Mouse (Mus musculus): ENCODE measurements around the gene Olfr645. TPM values are rescaled to one million over a fixed set of nuclear protein-coding genes. Genes with fewer than 3 reads are reported as not detected.

Gene Olfr645
- total RNA-seq (2015) (not detected in 2 replicates), total RNA-seq (2017) (not detected in 2 replicates)

DNA sequence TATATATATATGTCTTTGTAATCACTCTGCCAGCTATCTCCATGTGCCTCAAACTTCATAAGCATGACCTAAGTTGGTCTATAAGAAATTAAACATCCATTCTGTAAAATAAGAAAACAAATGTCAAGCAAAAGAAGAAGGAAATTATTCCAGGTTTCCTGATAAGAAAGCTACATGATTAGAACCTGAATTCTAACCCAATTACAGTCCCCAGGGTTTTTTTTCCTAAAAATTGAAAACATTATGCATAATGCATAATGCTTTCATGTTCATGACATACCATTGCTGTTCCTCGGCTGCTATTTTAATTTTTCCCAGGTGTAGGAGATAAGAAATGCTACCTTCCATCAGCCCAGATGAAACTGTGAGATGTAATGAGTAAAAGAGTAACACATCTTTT lies at the start of gene Olfr645:
Olfr645 (minus strand) TSS at position 101 of the 400 bp plus-strand sequence.
- no peak for ATAC-seq (ENCODE audit: poor library complexity, severe bottlenecking)

DNA sequence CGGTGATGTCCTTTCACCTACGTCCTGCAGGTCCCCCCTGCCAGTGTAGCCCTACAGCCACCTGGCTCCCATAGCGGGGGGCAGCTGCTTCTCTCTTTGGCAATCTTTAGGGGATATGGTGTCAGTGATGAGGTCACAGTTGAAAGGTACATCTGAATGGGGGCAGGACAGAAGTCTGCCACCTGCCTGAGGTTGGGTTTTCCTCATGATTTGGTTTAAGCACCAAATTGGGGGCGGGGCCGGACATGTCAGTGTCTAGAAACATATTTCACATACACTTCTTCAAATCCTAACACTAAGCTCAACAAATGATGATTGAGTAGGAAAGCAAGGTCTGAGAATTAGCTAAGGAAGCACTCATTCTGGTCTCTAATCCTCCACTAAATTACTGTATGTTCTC lies 44.5 kb upstream of the Olfr645 start, which contains the start of gene Ubqln5:
Ubqln5 (minus strand) TSS at position 101 of the 400 bp plus-strand sequence.
- no peak for ATAC-seq (ENCODE audit: poor library complexity, severe bottlenecking)

- ATAC-seq (ENCODE audit: poor library complexity, severe bottlenecking) = no peak
These were observed 19.4 kb upstream of the Olfr645 start, which contains the start of gene Olfr646 for GRCm38 (mm10) chr7:104104757-104104972. Gene Olfr646 (plus strand): TSS chr7:104104873.

GRCm38 (mm10) chr7:104103913-104104756 lies 18.9 kb upstream of the Olfr645 start:
- ATAC-seq (ENCODE audit: poor library complexity, severe bottlenecking) = 0 out of 2 replicates have a peak, but pooled peaks have one; percentile 40

DNA sequence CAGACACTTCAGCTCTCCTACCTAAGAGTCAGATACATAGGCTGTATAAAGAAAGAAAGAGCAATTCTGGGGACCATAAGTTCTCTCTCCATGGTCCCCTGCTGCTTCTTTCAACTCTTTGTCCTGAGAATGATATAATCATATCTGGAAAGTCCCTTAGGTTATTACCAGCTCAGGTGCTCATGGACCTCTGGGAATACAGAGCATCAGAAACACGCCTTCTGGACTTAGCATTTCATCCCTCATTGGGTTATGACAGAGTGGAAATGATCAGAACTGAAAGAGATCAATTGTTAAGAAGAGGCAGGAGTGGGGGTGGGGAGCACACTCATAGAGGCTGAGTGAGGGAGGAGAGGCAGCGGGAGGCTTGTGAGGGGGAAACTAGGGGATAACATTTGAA lies 13.5 kb downstream of the Olfr645 start, which contains the start of gene Olfr644:
Olfr644 (minus strand) TSS at position 101 of the 400 bp plus-strand sequence.
- no peak for ATAC-seq (ENCODE audit: poor library complexity, severe bottlenecking)

DNA sequence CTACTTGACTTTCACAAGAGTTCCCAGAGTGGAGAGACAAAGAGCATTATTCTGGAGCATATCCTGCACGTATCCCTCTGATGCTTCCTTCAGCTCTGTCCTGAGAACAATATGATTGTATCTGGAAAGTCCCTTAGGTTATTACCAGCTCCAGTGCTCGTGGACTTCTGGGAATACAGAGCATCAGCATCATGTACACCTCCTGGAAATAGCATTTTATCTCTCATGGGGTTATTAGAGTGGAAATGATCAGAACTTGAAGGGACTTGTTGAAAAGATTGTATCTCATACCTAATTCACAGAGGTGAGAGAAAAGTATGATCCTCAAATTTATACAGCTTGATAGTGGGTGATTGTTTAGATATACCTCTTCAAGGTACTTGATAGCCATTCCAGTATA lies 23.9 kb downstream of the Olfr645 start, which contains the start of gene 4930516K23Rik:
4930516K23Rik (minus strand) TSS at position 101 of the 400 bp plus-strand sequence.
- no peak for ATAC-seq (ENCODE audit: poor library complexity, severe bottlenecking)

DNA sequence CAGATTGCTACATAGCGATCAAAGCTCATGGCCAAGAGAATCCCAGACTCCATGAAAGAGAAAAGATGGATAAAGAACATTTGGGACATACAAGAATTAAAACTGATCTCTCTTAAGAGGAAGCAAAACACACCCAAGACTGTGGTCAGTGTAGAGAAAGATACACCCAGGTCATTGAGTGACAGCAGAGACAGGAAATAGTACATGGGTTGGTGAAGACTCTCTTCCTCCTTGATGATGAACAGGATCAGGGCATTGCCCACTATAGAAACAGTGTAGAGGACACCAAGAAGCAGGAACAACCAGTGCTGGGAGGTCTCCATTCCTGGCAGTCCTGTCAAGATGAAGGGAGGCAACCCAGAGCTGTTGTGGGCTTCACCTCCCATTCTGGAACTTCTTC lies 26.1 kb downstream of the Olfr645 start:
- ATAC-seq (ENCODE audit: poor library complexity, severe bottlenecking) = peak; percentile 64

- no peak for ATAC-seq (ENCODE audit: poor library complexity, severe bottlenecking)
These were observed 32.7 kb downstream of the Olfr645 start, which contains the start of gene Olfr642 for GRCm38 (mm10) chr7:104052566-104052965. Gene Olfr642 (minus strand): TSS chr7:104052666.

DNA sequence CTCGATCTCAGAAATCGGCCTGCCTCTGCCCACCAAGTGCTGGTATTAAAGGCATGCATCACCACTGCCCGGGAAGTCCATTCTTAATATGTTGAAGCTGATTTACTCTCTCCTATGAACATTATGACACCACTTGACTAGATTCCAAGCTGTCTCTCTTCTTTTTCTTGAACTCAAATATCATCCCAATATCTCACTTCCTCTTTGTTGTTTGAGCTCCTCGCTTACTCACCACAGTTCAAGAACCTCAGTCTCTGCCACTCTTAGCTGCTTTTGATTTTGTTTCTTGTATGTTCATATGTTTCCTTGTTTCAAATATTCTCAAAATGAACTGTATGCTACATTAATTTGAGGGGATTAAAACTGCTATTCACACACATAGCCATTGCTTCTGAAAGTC lies 34.5 kb downstream of the Olfr645 start:
- peak; percentile 82 for ATAC-seq (ENCODE audit: poor library complexity, severe bottlenecking)

- ATAC-seq (ENCODE audit: poor library complexity, severe bottlenecking) = no peak
These were observed 50.1 kb downstream of the Olfr645 start, which contains the start of gene Olfr641 for GRCm38 (mm10) chr7:104035145-104035544. Gene Olfr641 (plus strand): TSS chr7:104035445.

Other genes with a start within 250 kb of the Olfr645 start
- gene Hbb-bh2, start 244.9 kb downstream of the Olfr645 start, total RNA-seq (2015) = not detected in 2 replicates
- not detected in 2 replicates for gene Hbb-bh2, start 244.9 kb downstream of the Olfr645 start, total RNA-seq (2017)
- gene Hbb-bh1, start 242.3 kb downstream of the Olfr645 start, total RNA-seq (2015) = not detected in 2 replicates
- not detected in 2 replicates for gene Hbb-bh1, start 242.3 kb downstream of the Olfr645 start, total RNA-seq (2017)
- gene Hbb-y, start 232.2 kb downstream of the Olfr645 start, total RNA-seq (2015) = not detected in 2 replicates
- not detected in 2 replicates for gene Hbb-y, start 232.2 kb downstream of the Olfr645 start, total RNA-seq (2017)
- not detected in 2 replicates for gene Olfr66, start 199.2 kb downstream of the Olfr645 start, total RNA-seq (2015)
- gene Olfr66, start 199.2 kb downstream of the Olfr645 start, total RNA-seq (2017) = not detected in 2 replicates
- not detected in 2 replicates for gene Olfr64, start 191.0 kb downstream of the Olfr645 start, total RNA-seq (2015)
- not detected in 2 replicates for gene Olfr64, start 191.0 kb downstream of the Olfr645 start, total RNA-seq (2017)
- not detected in 2 replicates for gene Olfr65, start 182.0 kb downstream of the Olfr645 start, total RNA-seq (2015)
- gene Olfr65, start 182.0 kb downstream of the Olfr645 start, total RNA-seq (2017) = not detected in 2 replicates
- not detected in 2 replicates for gene Olfr631, start 156.6 kb downstream of the Olfr645 start, total RNA-seq (2015)
- gene Olfr631, start 156.6 kb downstream of the Olfr645 start, total RNA-seq (2017) = not detected in 2 replicates
- not detected in 2 replicates for gene Olfr632, start 151.1 kb downstream of the Olfr645 start, total RNA-seq (2015)
- not detected in 2 replicates for gene Olfr632, start 151.1 kb downstream of the Olfr645 start, total RNA-seq (2017)
- not detected in 2 replicates for gene Olfr633, start 141.0 kb downstream of the Olfr645 start, total RNA-seq (2015)
- gene Olfr633, start 141.0 kb downstream of the Olfr645 start, total RNA-seq (2017) = not detected in 2 replicates
- not detected in 2 replicates for gene Olfr635, start 114.3 kb downstream of the Olfr645 start, total RNA-seq (2015)
- not detected in 2 replicates for gene Olfr635, start 114.3 kb downstream of the Olfr645 start, total RNA-seq (2017)
- gene Olfr638, start 86.7 kb downstream of the Olfr645 start, total RNA-seq (2015) = not detected in 2 replicates
- gene Olfr638, start 86.7 kb downstream of the Olfr645 start, total RNA-seq (2017) = not detected in 2 replicates
- not detected in 2 replicates for gene Olfr639, start 68.2 kb downstream of the Olfr645 start, total RNA-seq (2015)
- not detected in 2 replicates for gene Olfr639, start 68.2 kb downstream of the Olfr645 start, total RNA-seq (2017)
- gene Olfr640, start 59.9 kb downstream of the Olfr645 start, total RNA-seq (2015) = not detected in 2 replicates
- not detected in 2 replicates for gene Olfr640, start 59.9 kb downstream of the Olfr645 start, total RNA-seq (2017)
- not detected in 2 replicates for gene Olfr641, start 50.0 kb downstream of the Olfr645 start, total RNA-seq (2015)
- not detected in 2 replicates for gene Olfr641, start 50.0 kb downstream of the Olfr645 start, total RNA-seq (2017)
- gene Olfr642, start 32.8 kb downstream of the Olfr645 start, total RNA-seq (2015) = not detected in 2 replicates
- not detected in 2 replicates for gene Olfr642, start 32.8 kb downstream of the Olfr645 start, total RNA-seq (2017)
- not detected in 2 replicates for gene 4930516K23Rik, start 24.0 kb downstream of the Olfr645 start, total RNA-seq (2015)
- gene 4930516K23Rik, start 24.0 kb downstream of the Olfr645 start, total RNA-seq (2017) = 0.55 TPM in 1 of 2 replicates, not detected in the other
- gene Olfr644, start 13.6 kb downstream of the Olfr645 start, total RNA-seq (2015) = not detected in 2 replicates
- not detected in 2 replicates for gene Olfr644, start 13.6 kb downstream of the Olfr645 start, total RNA-seq (2017)
- not detected in 2 replicates for gene Olfr646, start 19.4 kb upstream of the Olfr645 start, total RNA-seq (2015)
- gene Olfr646, start 19.4 kb upstream of the Olfr645 start, total RNA-seq (2017) = not detected in 2 replicates
- gene Ubqln5, start 44.4 kb upstream of the Olfr645 start, total RNA-seq (2015) = not detected in 2 replicates
- not detected in 2 replicates for gene Ubqln5, start 44.4 kb upstream of the Olfr645 start, total RNA-seq (2017)
- not detected in 2 replicates for gene Olfr643, start 51.9 kb upstream of the Olfr645 start, total RNA-seq (2015)
- gene Olfr643, start 51.9 kb upstream of the Olfr645 start, total RNA-seq (2017) = not detected in 2 replicates
- gene Ubqln3, start 57.8 kb upstream of the Olfr645 start, total RNA-seq (2015) = not detected in 2 replicates
- not detected in 2 replicates for gene Ubqln3, start 57.8 kb upstream of the Olfr645 start, total RNA-seq (2017)
- not detected in 2 replicates for gene Ubqlnl, start 65.1 kb upstream of the Olfr645 start, total RNA-seq (2015)
- gene Ubqlnl, start 65.1 kb upstream of the Olfr645 start, total RNA-seq (2017) = not detected in 2 replicates
- not detected in 2 replicates for gene Olfm5, start 79.4 kb upstream of the Olfr645 start, total RNA-seq (2015)
- gene Olfm5, start 79.4 kb upstream of the Olfr645 start, total RNA-seq (2017) = not detected in 2 replicates
- gene Olfr648, start 97.9 kb upstream of the Olfr645 start, total RNA-seq (2015) = 0.16 and 0.38 TPM in 2 replicates
- gene Olfr648, start 97.9 kb upstream of the Olfr645 start, total RNA-seq (2017) = 0.04 TPM in 1 of 2 replicates, not detected in the other
- gene Olfr649, start 110.5 kb upstream of the Olfr645 start, total RNA-seq (2015) = not detected in 2 replicates
- gene Olfr649, start 110.5 kb upstream of the Olfr645 start, total RNA-seq (2017) = not detected in 2 replicates
- gene Trim6, start 133.3 kb upstream of the Olfr645 start, total RNA-seq (2015) = 0.31 and 0.50 TPM in 2 replicates
- 0.70 and 1.9 TPM in 2 replicates for gene Trim6, start 133.3 kb upstream of the Olfr645 start, total RNA-seq (2017)
- 21.2 and 22.8 TPM in 2 replicates for gene Trim34a, start 159.0 kb upstream of the Olfr645 start, total RNA-seq (2015)
- 26.9 and 31.2 TPM in 2 replicates for gene Trim34a, start 159.0 kb upstream of the Olfr645 start, total RNA-seq (2017)
- 12.2 and 13.9 TPM in 2 replicates for gene Trim5, start 202.6 kb upstream of the Olfr645 start, total RNA-seq (2015)
- gene Trim5, start 202.6 kb upstream of the Olfr645 start, total RNA-seq (2017) = 12.9 and 13.9 TPM in 2 replicates
- gene Trim12a, start 230.0 kb upstream of the Olfr645 start, total RNA-seq (2015) = 130 and 137 TPM in 2 replicates
- gene Trim12a, start 230.0 kb upstream of the Olfr645 start, total RNA-seq (2017) = 147 and 166 TPM in 2 replicates
- not detected in 2 replicates for gene Trim34b, start 244.0 kb upstream of the Olfr645 start, total RNA-seq (2015)
- 0.98 TPM in 1 of 2 replicates, not detected in the other for gene Trim34b, start 244.0 kb upstream of the Olfr645 start, total RNA-seq (2017)